Mouse (Mus musculus): Measurements from ENCODE around the gene Zbtb4.

Zbtb4 gene

GRCm38 (mm10) chr11:69766126-69766609 lies 456 bp downstream of the Zbtb4 start:
- DNase-seq, result peak; percentile 76

- DNase-seq, result no peak
Observed at GRCm38 (mm10) chr11:69766872-69767624, 1.3 kb downstream of the Zbtb4 start.

GRCm38 (mm10) chr11:69767625-69767909 lies 1.9 kb downstream of the Zbtb4 start:
- DNase-seq, result no peak

DNA sequence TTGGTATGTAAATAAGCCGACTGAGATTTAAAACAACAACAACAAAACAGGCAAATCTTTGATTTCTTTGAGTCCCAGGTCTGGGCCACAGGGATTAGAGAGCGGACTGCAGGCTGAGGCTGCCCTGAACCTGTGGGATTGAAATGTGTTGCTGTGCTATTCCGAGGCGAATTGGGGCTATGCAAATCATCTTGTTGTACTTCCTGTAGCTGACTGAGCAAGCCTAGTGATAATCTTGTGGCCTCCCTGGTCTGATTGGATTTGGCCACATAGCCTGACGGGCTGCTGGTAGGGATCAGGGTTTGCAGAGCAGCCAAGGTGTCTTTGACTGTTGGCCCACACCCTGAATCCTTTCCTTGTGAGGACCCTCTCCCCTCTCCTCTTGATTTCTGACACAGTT lies 9.2 kb downstream of the Zbtb4 start:
- no peak for DNase-seq

DNA sequence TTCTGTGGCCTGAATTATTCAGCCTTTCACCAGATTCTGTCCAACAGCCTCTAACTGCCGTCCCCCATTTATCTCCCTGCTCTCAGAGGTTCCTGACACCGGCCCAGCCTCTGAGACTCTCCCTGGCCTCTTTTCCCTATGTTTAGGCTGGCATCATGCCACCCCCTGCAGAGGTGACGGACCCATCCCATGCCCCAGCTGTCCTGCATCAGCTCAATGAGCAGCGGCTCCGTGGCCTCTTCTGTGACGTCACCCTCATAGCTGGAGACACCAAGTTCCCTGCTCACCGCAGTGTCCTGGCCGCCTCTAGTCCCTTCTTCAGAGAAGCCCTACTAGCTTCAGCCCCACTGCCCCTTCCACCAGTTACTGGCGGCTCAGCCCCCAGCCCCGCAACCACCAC lies 10.0 kb downstream of the Zbtb4 start:
- DNase-seq, result no peak

- no peak for DNase-seq
Observed at GRCm38 (mm10) chr11:69776488-69776887, 10.8 kb downstream of the Zbtb4 start.

DNA sequence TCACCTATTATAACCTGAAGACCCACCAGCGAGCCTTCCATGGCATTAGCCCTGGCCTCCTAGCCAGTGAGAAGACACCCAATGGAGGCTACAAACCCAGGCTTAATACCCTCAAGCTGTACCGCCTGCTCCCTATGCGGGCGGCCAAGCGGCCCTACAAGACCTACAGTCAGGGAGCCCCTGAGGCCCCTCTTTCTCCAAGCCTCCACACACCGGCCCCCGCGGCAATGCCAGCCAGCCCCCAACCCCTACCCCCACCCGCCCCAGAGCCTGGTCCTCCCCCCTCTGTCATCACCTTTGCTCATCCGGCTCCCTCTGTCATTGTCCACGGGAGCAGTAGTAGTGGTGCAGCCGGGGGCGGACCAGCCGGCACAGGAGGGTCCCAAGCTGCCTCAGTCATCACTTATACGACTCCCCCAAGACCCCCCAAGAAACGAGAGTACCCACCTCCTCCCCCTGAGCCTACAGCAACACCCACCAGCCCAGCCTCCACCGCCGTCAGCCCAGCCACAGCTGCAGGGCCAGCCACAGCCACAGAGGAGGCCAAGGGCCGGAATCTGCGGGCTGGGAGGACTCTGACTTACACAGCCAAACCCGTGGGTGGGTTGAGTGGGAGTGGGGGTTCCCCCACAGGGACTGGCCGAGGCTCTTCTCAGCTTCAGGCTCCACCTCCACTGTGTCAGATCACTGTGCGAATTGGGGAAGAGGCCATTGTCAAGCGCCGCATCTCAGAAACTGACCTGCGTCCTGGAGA lies 12.0 kb downstream of the Zbtb4 start:
- no peak for DNase-seq

- DNase-seq, result no peak
Observed at GRCm38 (mm10) chr11:69778258-69778982, 12.7 kb downstream of the Zbtb4 start.

DNA sequence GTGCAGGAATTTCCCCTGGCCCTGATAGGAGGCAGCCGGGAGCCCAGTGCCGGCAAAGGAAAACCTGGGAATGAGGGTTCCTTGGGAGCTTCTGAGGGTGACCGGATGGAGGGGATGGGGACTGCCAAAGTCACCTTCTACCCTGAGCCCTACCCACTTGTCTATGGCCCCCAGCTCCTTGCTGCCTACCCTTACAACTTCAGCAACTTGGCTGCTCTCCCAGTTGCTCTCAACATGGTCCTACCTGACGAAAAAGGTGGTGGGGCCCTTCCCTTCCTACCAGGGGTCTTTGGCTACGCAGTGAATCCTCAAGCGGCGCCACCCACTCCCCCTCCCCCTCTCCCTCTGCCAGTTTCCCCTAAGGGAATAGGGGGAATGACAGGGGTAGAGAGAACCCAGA lies 13.3 kb downstream of the Zbtb4 start:
- no peak for DNase-seq

DNA sequence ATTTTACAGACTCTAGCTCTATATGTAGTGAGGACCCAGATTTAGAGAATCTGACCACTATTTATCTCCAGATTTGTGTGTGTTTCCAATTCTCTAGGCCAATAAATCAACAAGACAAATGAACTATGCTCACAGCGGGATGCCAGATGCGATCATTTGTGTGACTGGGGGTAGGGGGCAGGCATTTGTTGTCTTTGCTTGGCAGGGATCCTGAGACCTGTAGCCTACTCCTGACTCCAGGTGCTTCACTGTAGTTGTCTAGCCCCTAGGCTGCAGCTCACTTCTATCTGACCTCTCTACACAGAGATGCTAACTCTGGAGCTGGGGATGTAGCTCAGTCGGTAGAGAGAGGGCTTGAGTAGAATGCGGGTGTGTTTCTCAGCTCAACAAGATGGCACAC lies 16.1 kb downstream of the Zbtb4 start:
- no peak for DNase-seq

DNA sequence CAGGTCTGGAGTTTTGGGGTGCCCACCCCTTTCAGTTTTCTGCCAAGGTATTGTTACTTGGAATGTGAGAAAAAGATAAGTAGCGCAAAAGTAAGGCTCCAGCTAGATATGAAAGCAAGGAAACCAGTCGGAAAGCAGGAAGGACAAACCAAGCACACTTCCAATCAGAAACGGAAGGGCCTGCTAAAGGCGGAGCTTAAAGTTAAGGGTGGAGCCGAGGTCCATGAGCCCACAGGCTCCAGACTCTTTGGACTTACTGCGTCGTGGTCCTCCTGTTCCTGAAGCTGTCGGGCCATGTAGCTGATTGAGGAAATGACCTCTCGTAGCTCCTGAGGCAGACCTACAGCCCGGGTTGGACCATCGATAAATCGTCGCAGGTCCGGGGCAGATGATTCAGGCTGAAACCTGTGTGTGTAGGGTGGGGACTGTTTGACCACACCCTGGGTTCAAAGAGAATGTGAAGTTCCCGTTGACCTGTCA lies 19.1 kb downstream of the Zbtb4 start:
- no peak for DNase-seq

GRCm38 (mm10) chr11:69787306-69787705 lies 21.6 kb downstream of the Zbtb4 start:
- DNase-seq, result no peak

- no peak for DNase-seq
Observed at GRCm38 (mm10) chr11:69789431-69789830, 23.7 kb downstream of the Zbtb4 start.

DNA sequence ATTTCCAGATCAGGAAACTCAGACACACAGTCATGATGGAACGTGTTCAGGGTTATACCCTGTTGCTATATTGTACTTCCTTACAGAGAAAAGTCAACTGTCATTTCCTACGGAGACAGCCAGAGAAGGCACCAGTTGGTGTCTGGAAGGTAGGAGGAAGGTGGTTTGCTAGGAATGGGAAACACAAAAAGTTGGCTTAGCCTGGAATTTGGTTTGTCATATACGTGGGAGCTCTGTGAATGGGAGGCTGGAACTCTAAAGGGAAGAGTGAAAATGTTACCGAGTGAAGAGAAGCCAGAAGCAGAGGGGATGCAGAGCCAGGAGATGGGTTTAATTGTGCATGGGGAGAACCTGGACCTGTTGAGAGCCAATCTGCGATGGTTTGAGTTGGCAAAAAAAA lies 25.7 kb downstream of the Zbtb4 start:
- no peak for DNase-seq

DNA sequence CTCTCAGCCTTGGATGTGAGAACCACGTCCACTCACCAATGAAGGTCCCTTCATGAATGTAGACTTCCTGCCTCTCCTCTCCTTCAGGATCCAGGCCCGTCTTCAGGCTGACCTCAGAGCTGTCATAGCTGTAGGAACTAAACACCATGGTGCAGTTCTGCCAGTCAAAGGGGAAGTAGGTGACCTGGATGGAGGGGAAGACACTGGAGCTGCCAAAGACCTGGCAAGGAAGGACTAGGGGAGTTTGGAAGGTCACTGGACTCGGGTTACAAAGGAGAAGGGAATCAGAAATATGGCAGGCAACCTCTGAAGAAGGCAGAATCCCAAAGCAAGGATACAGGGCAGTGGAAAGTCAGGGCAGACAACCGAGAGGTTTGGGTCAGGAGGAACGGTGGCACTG lies 27.7 kb downstream of the Zbtb4 start:
- no peak for DNase-seq

DNA sequence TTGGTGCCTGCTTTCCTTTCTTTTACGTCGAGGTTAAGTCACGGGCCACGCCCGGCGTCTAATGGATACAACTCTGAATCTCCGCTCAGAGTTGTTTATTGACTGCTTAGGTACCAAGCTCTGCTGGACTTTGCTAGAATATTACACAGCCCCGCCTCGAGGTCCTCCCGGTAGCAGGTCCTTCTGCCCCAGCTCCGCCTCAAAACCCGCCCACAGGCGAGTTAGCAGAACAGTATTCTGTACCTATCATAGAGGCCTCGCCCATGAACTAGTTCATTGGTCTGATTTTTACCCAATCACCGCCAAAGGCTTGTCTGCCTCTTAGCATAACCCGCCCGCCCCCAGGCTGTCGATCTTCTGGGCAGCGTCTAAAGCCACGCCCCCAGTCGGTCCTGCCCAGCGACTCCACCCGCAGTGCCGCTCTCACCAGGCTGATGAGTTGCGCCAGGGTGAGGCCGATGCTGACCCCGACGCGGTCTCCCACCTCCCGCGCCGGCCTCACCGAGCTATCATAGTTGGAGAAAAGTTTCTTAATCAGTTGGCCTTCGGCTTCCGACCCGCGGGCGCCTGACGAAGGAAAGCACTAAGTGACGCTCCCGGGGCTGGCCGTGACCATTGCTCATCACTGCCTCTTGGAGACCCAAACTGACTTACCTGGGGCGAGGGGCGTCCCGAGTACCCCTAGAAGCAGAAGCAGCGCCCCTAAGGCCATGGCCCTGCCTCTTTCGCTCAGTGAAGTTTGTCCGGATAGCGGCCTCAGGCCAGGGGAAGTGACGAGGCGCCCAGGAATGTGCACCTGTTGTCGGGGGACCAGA lies 29.7 kb downstream of the Zbtb4 start, which contains the start of gene Chrnb1:
Gene Chrnb1, minus strand, starts transcription at position 776 of the 815 bp plus-strand sequence.
- DNase-seq, result peak; percentile 84

DNA sequence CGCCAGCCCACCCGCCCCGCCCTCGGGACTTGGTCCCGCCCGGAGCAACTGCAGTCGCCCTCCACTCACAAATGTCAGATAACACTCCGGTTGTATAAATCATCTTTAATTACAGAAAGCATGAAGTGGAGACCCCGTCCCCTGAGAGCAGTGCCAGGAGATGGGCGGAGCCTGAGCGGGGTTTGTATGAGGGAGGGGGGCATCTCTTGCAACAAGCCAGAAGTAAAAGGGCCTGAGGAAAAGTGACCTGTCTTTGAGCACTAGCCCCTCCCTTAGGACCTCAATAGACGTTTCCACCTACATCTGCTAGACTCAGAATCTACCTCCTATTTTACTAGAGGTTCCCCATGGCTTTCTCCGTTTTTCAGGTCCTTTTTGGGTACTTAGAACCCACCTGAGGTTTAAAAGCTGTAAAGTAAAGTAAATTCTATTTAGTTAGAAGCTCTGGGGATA lies 30.3 kb downstream of the Zbtb4 start:
- DNase-seq, result no peak

DNA sequence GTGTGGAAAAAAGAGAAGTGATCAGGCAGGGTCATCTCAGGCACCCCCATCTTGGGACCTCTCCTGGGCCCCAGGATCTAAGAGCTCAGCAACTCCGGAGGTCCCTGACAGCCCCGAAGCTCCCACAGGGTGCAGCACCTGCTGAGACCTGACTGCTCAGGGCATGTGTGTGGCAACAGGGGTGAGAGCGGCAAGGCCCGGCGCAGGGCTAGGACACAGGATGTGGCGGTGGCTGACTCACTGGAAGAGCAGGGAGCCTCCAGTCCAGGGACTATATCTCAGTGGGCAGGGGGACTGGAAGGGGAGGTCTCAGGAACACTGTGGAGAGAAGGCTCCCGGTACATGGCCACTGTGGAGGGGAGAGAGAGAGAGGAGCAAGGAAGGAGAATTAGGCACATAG lies 32.2 kb downstream of the Zbtb4 start:
- DNase-seq, result no peak

DNA sequence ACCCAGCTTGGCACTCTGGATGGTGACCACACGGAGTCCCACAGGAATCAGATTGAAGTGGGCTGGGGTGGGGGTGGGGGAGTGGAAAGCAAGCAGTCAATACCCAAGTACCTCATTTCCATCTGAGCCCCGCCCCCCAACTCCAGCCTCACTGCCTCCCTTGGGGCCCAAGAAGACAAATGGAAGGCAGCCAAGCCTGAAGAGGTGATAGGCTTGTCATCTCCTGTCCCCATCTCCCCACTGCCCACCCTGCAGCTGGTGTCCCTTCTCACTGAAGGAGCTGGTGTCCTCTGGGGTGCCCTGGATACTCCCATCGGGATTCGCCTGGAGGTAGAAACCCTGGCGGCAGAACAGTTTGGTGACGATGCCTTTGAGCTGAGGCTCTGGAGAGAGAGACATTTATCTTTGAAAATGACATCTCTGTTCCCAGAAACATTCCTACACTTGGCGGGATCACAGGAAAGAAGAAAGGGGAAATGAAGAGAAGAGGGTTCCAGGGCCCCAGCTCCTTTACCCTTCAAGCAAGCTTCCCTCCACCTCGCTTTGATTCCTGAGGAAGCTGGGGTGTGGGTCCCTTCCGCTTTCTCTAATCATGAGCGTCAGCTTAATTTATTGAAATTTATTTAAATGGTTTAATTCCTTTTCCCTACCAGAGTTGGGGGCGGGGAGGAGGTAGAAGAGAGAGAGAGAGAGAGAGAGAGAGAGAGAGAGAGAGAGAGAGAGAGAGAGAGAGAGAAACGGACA lies 33.9 kb downstream of the Zbtb4 start:
- no peak for DNase-seq

DNA sequence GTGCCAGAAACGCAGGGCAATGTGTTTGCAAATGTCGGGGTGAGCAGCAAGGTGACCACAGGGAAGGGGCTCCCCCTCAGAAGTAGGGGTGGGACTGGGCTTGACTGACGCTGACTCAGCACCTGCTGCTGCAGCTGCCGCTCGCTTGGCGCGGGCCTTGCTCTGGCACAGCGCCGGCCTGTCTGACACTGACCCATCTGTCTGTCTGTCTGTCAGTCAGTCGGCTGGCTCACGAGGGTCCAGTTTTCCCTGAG lies 34.4 kb downstream of the Zbtb4 start:
- DNase-seq, result no peak

DNA sequence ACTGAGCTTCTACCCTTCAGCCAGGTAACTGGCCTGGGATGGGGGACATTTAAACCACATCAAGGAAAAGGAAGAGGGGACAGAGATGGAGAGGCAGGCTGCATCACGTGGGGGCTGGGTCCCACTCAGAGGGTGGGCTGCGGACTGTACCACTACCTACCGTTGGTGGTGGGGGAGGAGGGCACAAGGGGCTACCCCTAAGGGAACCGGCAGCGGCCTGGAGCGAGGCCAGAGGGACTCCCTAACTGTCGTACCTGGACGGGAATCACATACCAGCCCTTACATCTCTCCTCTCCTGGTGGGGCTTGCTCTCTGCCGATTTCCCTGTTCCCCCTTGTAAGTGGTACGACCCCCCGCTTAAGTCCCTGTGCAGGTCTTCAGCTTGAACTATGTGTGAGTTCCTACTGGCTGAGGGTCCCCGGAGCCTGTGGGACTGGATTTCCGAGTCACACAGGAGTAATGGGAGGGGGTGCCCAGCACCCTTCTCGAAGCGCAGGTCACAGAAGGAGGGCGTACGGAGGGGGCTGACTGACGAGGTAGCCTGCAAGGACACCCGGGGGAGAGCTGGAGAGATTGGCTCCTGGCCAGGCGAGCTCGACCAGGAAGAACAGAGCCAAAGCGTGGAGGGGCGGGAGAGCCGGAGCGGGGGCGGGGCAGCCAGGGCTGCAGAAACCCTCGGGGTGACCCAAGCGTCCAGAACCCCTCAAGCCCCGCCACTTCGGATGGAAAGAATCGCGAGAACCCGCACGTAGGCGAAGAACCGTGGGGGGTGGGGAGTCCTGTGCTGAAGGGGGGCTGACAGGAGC lies 34.9 kb downstream of the Zbtb4 start:
- no peak for DNase-seq

All from cerebellum, adult 8-10 months (tissue).